Mouse (Mus musculus): ENCODE data around the gene Zfp972. TPM values are rescaled to one million over a fixed set of nuclear protein-coding genes. Genes with fewer than 3 reads are reported as not detected.
"Not testable (repeated sequence)": the region's sequence is repeated elsewhere in the genome, so short reads cannot be mapped to it uniquely, and the experiment has no call there.

Zfp972 gene
- under 1 TPM in 1 of 2 experiments, not detected in 1; 0.87 TPM for total RNA-seq (2021)

DNA sequence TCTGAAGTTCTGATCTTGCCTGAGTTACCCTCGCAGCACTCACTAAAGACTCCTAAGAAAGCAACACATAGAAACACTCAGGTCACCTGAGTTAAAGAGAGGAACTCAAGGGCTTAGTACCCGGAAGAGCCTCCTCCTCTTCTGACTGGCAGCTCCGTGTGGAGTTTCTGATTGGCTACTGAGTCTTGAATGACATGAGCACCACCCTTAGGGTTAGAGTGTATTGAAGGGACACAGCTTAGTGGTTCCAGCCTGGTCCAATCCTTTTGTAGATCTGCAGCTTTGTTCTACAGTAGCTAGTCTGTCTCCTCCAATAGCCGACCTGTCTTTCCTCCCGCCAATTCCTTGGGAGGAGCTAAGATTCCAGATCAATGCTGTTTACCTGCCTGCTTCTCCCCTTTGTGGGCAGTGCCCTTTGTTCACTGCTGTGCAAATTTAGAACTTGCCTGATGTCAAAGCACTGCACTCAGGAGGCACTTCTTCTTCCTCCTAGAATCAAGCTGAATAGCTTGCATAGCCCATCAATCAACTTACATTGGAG lies at the start of gene Zfp972:
Gene Zfp972, minus strand, starts transcription at position 51 of the 541 bp plus-strand sequence.
- DNase-seq; intact Hi-C loops (cut with DNase I): not testable (repeated sequence)

- intact Hi-C loops (cut with DNase I); DNase-seq: not testable (repeated sequence)
These were observed 49.4 kb upstream of the Zfp972 start for GRCm38 (mm10) chr2:177974814-177975213.

- DNase-seq = peak; percentile 89 to 92
- intact Hi-C loops (cut with DNase I) = not testable (repeated sequence)
These were observed 31.7 kb upstream of the Zfp972 start, which contains the start of gene Gm14326 for GRCm38 (mm10) chr2:177957145-177957544. Gm14326 (minus strand) TSS chr2:177957297.

DNA sequence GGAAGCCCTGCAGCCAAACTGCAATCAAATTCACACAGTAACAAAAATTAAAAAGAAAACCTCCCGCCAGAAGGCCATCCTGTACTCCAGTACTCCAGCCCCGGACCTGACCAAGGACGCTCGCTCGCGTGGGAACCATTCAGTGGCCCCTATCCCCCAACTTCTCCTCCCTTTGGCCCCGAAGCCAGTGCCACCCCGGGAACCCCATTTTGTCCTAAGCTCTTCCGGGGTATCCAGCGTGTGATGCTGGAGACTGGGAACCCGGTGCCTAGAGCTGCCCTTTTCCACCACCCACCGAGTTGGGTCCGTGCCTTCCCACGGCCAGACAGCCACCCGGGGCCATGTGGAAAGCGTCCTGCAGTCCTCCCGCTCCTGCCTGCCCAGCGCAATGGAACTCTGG lies 31.3 kb upstream of the Zfp972 start:
- intact Hi-C loops (cut with DNase I) = not testable (repeated sequence)
- peak; percentile 17 to 46 for DNase-seq

- intact Hi-C loops (cut with DNase I); DNase-seq: not testable (repeated sequence)
These were observed 22.1 kb downstream of the Zfp972 start for GRCm38 (mm10) chr2:177903276-177903675.

DNA sequence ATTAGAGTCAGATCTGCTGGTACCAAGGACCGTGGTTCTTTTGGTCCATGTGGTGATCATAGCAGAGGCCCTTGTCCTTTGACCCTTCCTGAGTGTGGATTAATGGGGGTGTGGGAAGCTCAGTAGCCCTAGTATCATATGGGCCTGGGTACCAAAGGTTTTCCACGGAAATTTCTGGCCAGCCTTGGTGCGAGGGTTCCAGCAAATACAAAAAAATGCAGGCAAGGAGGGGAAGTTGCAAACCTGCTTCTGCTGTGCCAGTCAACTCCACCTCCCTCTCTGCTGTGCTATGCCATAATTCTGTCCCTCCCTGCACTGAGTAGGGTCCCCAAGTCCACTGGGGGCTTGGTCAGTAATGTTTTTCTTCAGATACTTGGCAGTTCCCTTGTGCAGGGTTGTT lies 27.2 kb downstream of the Zfp972 start:
- intact Hi-C loops (cut with DNase I); DNase-seq: not testable (repeated sequence)

- peak in 1 of 2 experiments; percentile 3 for DNase-seq
- intact Hi-C loops (cut with DNase I) = not testable (repeated sequence)
These were observed 28.3 kb downstream of the Zfp972 start, which contains the start of gene Gm14327 for GRCm38 (mm10) chr2:177897046-177897578. Gm14327 (plus strand) TSS chr2:177897096.

GRCm38 (mm10) chr2:177887743-177888142 lies 37.7 kb downstream of the Zfp972 start:
- intact Hi-C loops (cut with DNase I); DNase-seq: not testable (repeated sequence)

DNA sequence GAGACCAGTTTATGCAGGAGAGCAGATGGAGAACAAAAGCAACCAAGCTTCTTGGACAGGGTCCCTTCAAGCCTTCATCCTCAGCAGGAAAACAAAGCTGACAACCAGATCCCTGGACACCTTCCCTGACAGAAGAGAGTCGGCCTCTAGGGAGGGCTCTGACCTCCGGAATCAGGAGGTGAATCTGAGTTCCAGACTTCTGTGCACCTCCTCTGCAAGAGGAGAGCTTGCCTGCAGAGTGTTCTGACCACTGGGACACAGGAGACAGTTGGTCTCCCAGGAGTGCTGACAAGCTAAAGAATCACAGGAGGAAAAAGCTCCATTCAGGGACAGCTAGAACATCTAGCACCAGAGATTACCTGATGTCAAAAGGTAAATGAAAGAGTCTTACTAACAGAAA lies 63.2 kb downstream of the Zfp972 start:
- intact Hi-C loops (cut with DNase I); DNase-seq: not testable (repeated sequence)

Other genes with a start within 250 kb of the Zfp972 start
- 10 to 100 TPM; 13.4 to 14.2 TPM for gene Gm14322, start 166.3 kb downstream of the Zfp972 start, total RNA-seq (2021)
- 10 to 100 TPM; 62.2 to 66.7 TPM for gene Gm14325, start 85.3 kb downstream of the Zfp972 start, total RNA-seq (2021)
- gene Gm14327, start 28.5 kb downstream of the Zfp972 start, total RNA-seq (2021) = 10 to 100 TPM in 1 of 2 experiments, 1 to 10 TPM in 1; 8.4 to 16.5 TPM
- gene Gm14326, start 31.7 kb upstream of the Zfp972 start, total RNA-seq (2021) = 10 to 100 TPM; 31.7 to 35.0 TPM
- 10 to 100 TPM; 35.9 to 43.2 TPM for gene Zfp971, start 97.7 kb upstream of the Zfp972 start, total RNA-seq (2021)
- gene Zfp931, start 152.9 kb upstream of the Zfp972 start, total RNA-seq (2021) = 1 to 10 TPM; 9.6 to 9.7 TPM
- gene Phactr3, start 193.4 kb upstream of the Zfp972 start, total RNA-seq (2021) = 1 to 10 TPM; 1.9 TPM